Mouse (Mus musculus): ENCODE measurements around the gene Golph3. TPM values are rescaled to one million over a fixed set of nuclear protein-coding genes. Genes with fewer than 3 reads are reported as not detected.

The Golph3 gene
- total RNA-seq, 2 experiments from 2014 or later = 62.9 to 67.9 TPM

- intact Hi-C loops (cut with DNase I) = loop anchor here (5.0 kb wide), 1 partner anchor 417 kb away; no protein-coding TSS in a partner anchor
- no peak for DNase-seq
Observed at GRCm38 (mm10) chr15:12374916-12375315, 53.7 kb downstream of the Golph3 start.

- DNase-seq = peak; percentile 88
- intact Hi-C loops (cut with DNase I) = no loop called here
Observed at GRCm38 (mm10) chr15:12375641-12376311, 54.5 kb downstream of the Golph3 start.

- intact Hi-C loops (cut with DNase I) = no loop called here
- DNase-seq = no peak
Observed at GRCm38 (mm10) chr15:12376491-12377069, 55.3 kb downstream of the Golph3 start.

GRCm38 (mm10) chr15:12377800-12378199 is 56.5 kb downstream of the Golph3 start:
- DNase-seq = no peak
- intact Hi-C loops (cut with DNase I) = no loop called here

- DNase-seq = no peak
- intact Hi-C loops (cut with DNase I) = no loop called here
Observed at GRCm38 (mm10) chr15:12380057-12380456, 58.8 kb downstream of the Golph3 start.

GRCm38 (mm10) chr15:12380548-12380947 is 59.3 kb downstream of the Golph3 start:
- intact Hi-C loops (cut with DNase I) = no loop called here
- peak; percentile 32 for DNase-seq

- intact Hi-C loops (cut with DNase I) = no loop called here
- peak; percentile 29 for DNase-seq
Observed at GRCm38 (mm10) chr15:12384679-12385078, 63.4 kb downstream of the Golph3 start.

GRCm38 (mm10) chr15:12388726-12389489 is 67.7 kb downstream of the Golph3 start:
- intact Hi-C loops (cut with DNase I) = no loop called here
- no peak for DNase-seq

- DNase-seq = no peak
Observed at GRCm38 (mm10) chr15:12394758-12395157, 73.5 kb downstream of the Golph3 start.

GRCm38 (mm10) chr15:12397032-12397431 is 75.8 kb downstream of the Golph3 start:
- no peak for DNase-seq
- intact Hi-C loops (cut with DNase I) = no loop called here

More at GRCm38 (mm10) chr15:12394758-12395157, 73.5 kb downstream of the Golph3 start:
- intact Hi-C loops (cut with DNase I) = no loop called here

Other genes starting within 250 kb of the Golph3 start
- 100 to 1,000 TPM; 227 to 235 TPM for gene Zfr, start 203.6 kb upstream of the Golph3 start, total RNA-seq (2021)
- gene Mtmr12, start 116.4 kb upstream of the Golph3 start, total RNA-seq (2021) = 10 to 100 TPM; 15.5 to 16.1 TPM
- gene 1810049J17Rik, start 449 bp downstream of the Golph3 start, total RNA-seq (2021) = not detected